Mouse (Mus musculus) c-Kit-positive CD71-negative TER-119-negative erythroid progenitor cells, embryonic 14.5 days (primary cell): ENCODE data around the gene Gm11011.
"Not testable (repeated sequence)": the region's sequence is repeated elsewhere in the genome, so short reads cannot be mapped to it uniquely, and the experiment has no call there.

Source experiments
- DNase-seq: peaks from one replicate; pipeline ENCODE4 v3.0.0-alpha.2; 2013; ENCODE audit warnings: low read depth

Gene Gm11011

DNA sequence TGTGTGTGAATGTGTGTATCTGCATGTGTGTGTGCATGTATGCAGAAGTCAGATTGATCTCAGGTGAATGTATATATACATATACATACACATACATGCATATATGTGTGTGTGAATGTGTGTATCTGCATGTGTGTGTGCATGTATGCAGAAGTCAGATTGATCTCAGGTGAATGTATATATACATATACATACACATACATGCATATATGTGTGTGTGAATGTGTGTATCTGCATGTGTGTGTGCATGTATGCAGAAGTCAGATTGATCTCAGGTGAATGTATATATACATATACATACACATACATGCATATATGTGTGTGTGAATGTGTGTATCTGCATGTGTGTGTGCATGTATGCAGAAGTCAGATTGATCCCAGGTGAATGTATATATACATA lies at the start of gene Gm11011:
TSS of gene Gm11011 (minus strand) at position 101 of the 400 bp plus-strand sequence.
- DNase-seq: not testable (repeated sequence)

DNA sequence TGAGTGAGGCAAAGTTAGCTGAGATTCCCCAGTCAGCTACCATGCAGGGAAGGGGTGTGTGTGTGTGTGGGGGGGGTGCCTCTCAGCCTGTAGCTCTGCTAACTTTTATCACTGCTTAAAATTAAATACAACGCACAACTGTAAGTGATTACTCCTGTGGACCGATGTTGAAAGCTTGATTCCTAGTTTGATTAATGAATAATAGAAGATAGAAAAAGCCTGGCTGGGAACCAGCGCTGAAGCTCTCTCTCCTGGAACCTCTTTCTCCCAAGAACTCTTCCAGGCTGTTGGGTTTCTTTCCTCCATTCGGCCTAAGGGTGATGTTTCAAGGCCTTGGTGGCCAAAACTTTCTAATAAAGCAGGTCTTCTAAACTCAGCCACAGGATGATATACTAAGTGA lies 48.9 kb upstream of the Gm11011 start:
- DNase-seq: no peak

DNA sequence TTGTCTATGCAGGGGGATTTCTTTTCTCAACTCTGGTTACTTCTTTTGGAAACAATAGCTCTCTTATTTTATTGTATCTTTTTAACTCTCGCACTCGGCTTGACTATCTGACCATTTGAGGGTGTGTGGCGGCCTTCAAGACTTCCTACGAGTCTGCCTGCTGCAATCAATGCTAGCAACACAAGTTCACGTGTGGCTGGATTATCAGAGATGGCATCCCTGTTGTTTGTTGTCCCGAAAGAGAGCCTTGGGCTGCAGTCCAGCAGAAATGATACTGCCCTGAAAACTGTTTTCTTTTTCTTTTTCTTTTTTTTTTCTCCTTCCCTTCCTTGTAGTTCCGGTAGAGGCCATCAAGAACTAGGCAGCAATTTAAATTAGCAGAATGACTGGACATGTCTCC lies 47.9 kb upstream of the Gm11011 start:
- DNase-seq: no peak

DNA sequence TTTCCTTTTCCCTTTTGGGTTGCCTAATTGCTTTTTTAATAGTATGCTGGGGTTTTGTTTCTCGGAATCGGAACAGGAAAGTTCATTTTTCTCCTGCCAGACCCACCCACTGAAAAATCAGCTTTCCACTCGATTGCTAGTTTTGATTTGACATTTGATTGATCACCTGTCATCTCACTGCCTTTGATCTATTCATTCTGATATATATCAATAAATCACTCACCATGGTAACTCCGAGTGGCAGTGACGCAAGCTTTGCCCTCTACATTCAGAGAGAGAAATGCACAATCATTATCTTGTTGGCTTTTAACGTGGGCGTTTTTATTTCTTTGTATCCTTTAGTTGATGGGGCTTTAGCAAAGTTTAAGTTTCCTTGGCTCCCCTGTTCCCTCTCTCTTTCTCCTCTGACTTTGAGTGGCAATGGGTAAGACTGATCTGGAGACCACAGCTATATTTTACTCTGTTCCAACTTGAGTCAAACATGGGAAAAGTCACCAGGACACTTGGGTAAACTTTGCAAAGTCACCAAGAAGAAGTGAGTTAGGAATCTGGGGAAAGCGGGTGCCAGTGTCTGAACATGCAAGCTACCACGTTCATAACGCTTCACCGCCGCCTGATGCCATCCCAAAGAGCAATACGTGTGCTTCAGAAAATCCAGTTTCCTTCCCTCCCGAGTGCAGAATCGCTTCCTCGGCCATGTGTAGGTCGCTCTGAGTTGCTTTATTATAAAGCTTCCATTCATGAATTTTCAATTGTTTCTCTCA lies 47.3 kb upstream of the Gm11011 start:
- no peak for DNase-seq

GRCm38 (mm10) chr2:169633491-169634289 lies 46.1 kb upstream of the Gm11011 start:
- DNase-seq: no peak

DNA sequence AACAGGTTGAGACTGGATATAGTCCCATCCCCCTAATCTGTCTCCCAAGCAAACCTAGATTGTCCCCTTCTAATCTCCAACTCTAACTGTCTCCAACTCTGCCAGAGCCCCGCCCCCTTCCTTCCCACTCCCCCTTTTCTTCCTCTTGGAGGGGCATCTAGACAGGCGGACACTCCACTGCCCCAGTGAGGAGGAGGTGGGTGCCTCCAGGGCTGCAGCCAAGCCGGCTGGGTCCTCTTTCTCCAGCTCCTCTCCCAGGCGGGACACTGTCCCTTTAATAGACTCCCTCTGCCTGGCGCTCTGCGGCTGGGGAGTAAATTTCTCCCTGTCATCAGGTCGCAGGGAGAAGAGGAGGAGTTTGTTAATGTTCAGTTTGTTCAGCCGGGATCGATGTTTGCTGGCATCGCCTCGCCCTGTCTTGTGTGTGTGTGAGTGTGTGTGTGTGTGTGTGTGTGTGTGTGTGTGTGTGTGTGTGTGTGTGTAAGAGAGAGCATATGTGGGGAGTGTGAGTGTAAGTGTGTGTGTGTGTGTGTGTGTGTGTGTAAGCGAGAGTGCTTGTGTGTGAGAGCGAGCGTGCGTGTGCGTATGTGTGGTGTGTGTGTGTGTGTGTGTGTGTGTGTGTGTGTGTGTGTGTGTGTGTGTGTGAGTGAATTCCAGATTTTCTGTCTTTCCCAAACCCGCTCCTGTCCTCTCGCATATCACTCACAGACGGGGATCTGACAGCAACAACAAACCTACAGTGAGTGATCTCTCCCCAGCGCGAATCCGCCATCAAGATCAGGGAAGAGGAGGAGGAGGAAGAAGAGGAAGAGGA lies 45.0 kb upstream of the Gm11011 start, which contains the start of gene Tshz2:
TSS of gene Tshz2 (plus strand) at position 676 of the 814 bp plus-strand sequence.
- no peak for DNase-seq

DNA sequence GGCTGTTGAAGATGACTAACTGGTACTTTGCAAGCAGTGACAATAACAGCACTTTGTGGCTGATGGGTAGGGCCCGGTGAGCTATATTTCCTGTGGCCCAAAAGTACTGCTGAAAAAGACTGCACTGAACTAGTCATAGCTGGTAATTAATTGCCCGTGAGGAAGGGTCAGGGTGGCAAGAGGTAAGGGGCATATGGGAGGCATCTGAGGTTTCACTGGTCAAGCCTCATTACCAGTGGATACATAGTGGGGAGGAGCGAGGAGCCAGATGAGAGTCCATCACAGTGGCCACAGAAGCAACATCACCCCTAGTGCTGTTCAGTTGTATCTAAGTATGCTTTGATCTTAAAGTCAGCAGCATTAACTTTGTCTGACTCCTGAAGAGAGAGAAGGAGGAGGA lies 42.5 kb upstream of the Gm11011 start:
- DNase-seq: no peak

GRCm38 (mm10) chr2:169621201-169621710 lies 33.7 kb upstream of the Gm11011 start:
- no peak for DNase-seq

GRCm38 (mm10) chr2:169615998-169616397 lies 28.5 kb upstream of the Gm11011 start:
- DNase-seq: no peak

DNA sequence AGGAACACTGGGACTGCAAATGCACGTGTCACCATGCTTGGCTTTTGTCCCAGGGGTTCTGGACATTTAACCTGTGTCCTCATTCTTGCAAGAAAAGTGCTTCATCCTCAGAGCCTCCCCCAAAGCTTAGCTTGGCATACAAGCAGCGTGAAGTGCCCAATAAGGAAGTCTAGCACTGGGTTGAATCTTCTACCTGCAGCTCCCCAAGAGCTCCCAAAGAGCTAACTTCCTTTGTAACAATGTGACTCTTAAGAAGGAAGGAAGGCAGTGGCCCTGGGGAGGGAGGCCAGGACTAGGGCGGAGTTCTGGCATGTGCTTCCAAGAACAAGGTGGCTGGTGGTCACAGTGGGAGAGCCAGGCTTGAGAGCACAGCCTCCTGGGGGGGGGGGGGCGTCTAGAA lies 27.1 kb upstream of the Gm11011 start:
- no peak for DNase-seq

DNA sequence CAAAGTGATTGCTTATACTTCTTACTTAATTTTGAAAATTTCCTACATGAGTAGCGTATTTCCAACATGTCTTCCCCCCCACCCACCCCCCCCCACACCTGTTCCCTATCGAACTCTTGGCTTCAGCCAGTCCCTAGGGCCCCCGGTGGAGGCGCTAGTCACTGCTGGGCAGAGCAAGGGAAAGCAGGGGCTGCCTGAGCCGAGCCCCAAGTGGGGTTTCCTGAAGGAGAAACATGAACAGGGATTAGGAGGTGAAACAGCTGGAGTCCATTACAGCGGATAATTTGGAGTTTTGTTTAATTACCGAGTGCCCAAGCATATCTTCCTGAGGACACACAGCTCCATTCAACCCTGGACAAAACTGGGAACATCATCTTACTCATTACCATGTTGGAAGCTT lies 24.0 kb upstream of the Gm11011 start:
- DNase-seq: no peak

DNA sequence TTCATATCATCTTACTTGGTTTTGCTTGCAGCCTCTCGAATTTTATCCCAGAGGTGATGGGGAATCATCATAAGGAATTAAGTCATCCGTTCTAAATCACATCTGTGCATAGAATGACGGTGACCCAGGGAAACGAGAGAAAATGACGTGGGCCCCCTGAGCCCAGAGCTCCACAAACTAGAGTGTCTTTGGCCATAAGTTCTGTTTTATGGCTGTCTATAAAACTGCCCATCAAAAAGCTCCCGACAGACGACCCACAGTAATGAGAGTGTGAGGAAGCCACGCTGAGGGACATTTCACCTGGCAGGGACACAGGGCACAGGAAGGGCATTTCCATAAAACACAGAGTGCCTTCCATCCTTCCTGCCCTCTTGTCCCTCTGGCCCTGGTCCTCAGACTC lies 23.3 kb upstream of the Gm11011 start:
- DNase-seq: no peak

- no peak for DNase-seq
Measured at GRCm38 (mm10) chr2:169609956-169610355, 22.4 kb upstream of the Gm11011 start.

DNA sequence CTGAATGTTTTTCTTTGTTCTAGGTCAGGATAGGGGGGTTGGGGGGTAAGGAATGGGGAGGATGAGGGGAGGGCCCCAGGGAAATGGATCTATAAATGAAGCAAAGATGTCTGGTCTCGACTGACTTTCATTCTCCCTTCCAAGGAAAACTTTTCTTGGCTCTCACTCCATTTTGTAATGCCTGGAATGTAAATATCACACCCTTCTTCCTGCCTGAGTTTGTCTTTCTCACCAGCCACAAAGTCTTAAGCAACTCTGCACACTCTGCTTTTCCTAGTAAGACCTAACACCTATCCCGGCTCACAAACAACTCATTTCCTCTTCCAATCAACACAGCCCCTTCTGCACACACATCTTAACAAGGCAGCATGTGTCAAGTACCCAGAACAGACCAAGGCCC lies 20.2 kb upstream of the Gm11011 start:
- no peak for DNase-seq

- no peak for DNase-seq
Measured at GRCm38 (mm10) chr2:169606901-169607678, 19.5 kb upstream of the Gm11011 start.

DNA sequence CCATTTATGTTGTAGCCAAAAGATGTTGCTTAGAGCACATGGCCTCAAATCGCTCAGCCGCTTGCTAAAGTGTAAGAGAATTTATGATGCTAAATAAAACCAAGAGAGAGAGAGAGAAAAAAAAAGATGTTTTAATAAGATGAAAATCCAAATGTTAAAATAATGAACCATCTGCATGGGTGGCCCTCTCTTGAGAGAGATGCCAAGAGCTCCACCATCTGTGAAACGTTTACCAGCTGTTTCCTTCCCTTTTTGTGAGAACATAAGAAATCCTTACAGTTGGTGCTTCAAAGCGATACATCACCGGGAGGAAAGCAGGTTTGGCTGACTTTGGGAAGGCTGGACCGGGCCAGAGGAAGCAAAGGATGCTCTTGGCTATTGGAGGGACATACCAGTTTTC lies 12.6 kb upstream of the Gm11011 start:
- no peak for DNase-seq

DNA sequence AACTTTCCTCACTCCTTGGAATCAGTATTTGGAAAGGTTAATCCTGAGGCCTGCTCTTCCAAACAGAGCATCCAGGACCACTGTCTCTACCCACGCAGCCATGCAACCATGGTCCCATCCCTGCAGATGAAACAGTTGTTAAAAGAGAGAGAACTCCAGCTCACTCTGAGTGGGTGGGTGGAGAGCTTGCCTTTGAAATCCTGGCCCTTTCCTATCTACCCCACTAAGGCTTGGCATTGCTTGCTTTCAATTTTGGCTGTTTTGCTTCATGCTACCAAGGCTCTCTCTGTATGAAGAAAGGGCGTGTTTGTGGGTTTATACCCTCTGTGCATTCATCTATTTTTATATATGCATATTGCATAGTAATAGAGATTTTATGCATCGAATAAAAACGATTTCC lies 12.0 kb upstream of the Gm11011 start:
- DNase-seq: no peak

- no peak for DNase-seq
Measured at GRCm38 (mm10) chr2:169597971-169598370, 10.4 kb upstream of the Gm11011 start.

GRCm38 (mm10) chr2:169597357-169597756 lies 9.8 kb upstream of the Gm11011 start:
- DNase-seq: no peak

- DNase-seq: no peak
Measured at GRCm38 (mm10) chr2:169593742-169594141, 6.2 kb upstream of the Gm11011 start.

DNA sequence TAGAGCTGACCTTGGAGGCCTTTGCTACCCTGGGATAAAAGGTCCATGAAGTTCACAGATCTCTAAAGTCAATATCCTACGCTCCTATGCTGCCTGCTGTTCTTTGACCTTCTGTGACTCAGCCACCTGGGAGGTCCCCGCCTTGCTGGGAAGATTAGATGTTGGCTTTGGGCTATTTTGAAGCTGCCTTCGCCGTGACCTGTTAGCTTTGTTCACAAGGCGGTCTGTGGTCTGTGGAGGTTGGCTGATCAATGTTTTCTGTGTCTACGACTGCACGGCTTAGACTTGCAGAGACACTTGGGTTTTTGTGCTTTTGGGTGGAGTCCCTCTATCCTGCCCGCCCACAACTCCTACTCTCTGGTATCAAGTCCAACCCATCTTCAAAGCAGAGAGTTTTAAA lies 2.9 kb upstream of the Gm11011 start:
- DNase-seq: no peak
